Mouse (Mus musculus) induced T-regulatory cell, adult 2 months (primary cell): Measurements from ENCODE around the gene Isg20.

Source experiments
- DNase-seq: peaks from one replicate; pipeline ENCODE4 v3.0.0-alpha.2; 2012; ENCODE audit warnings: low read depth

The Isg20 gene

GRCm38 (mm10) chr7:78903174-78903870 is 9.9 kb upstream of the Isg20 start:
- DNase-seq: no peak

- DNase-seq: no peak
Observed at GRCm38 (mm10) chr7:78904175-78904574, 9.0 kb upstream of the Isg20 start.

GRCm38 (mm10) chr7:78909026-78909425 is 4.2 kb upstream of the Isg20 start:
- peak; percentile 29 for DNase-seq

- peak; percentile 60 for DNase-seq
Observed at GRCm38 (mm10) chr7:78910336-78911098, 2.7 kb upstream of the Isg20 start.

DNA sequence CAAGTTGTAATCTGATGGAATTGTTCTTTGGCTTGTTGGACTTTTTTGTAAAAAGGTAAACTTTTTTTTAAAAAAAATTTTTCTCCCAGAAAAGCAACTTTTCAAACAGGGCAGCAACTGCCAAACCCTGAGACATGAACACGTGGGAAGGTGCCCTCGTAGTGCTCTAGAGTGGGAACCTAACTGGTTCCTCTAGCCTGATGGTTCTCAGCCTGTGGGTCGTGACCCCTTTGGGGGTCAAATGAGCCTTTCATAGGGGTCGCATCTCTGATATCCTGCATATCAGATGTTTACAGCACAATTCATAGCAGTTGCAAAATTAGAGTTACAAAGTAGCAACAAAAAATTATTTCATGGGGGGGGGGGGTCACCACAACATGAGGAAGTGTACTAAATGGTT is 2.0 kb upstream of the Isg20 start:
- DNase-seq: no peak

DNA sequence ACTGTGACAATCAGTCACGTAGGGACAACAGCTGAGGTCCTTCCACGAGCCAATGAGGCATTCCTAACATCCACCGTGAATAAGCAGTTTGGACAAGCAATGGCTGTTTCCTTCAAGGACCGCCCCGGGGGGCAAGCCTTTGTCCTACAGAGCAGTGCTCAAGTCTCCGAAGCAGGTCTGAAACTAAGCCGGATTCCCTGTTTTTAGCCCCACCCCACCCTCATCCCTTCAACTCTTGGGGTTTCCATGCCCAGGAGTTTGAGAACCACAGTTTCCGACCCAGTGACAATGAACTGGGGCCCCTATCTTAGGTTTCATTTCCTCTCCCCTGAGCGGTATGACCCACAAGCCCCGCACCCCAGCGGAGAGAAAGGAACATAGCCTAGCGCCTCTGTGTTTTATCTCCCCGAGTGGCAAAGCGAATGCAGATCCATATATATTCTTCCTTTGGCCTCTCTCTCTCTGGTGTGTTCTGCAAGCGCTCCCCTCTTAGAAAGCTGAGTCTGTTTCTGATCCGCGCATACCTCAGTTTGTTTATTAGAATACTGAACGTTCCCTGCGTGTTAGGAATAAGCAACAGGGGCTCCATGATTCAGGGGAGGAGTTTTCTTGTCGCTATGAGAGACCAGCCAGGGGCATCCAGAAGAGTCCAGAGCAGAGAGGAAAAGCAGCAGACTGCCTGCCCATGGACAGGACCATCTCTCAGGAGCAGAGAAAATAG is 811 bp upstream of the Isg20 start:
- DNase-seq: peak; percentile 88

GRCm38 (mm10) chr7:78913649-78914544 is 673 bp downstream of the Isg20 start:
- peak; percentile 90 for DNase-seq

- no peak for DNase-seq
Observed at GRCm38 (mm10) chr7:78914545-78914845, 1.3 kb downstream of the Isg20 start.

DNA sequence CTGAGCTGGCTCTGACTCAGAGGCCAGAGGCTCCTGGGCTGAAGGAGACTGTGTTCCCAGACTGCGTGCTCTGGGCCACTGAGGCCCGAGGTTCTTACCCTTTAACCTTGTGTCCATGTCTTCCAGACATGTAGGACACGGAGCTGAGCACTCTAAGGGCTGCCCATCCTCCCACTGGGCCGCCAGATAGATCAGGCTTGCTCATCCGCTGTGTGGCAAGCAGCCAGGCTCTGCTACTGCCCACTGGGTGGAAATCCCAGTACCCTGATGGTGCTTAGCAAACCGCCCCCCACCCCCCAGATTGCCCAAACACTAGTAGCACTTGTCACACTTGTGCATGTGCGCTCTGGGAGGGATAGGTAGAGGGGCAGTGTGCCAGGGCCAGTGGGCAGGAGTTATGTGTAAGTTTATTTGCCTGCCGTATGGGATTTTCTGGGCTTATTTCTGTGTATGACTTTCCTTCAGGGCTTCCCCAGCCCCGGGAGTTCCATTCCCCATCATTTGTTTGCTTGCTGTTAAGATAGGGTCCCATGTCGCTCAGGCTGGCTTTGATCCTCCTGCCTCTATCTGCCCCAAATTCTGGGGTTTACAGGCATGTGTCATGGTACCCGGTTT is 1.8 kb downstream of the Isg20 start:
- no peak for DNase-seq

DNA sequence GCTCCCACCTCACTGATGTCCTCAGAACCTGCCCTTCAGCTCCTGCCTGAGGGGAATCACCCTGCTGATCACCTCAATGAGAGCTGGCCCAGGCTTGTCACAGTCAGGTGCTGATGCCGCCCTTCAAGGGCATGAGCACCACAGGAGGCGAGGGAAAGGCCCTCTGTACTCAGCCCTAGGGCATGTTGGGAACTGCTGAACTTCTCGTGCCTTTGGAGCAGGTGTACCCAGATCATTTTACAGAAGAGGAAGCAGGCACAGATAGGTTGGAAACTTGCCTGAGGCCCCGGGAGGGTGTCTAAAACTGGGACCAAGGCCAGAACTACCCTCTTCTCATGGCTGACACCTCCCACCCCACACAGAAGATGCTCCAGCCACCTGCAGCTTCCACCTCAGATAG is 5.5 kb downstream of the Isg20 start:
- no peak for DNase-seq

DNA sequence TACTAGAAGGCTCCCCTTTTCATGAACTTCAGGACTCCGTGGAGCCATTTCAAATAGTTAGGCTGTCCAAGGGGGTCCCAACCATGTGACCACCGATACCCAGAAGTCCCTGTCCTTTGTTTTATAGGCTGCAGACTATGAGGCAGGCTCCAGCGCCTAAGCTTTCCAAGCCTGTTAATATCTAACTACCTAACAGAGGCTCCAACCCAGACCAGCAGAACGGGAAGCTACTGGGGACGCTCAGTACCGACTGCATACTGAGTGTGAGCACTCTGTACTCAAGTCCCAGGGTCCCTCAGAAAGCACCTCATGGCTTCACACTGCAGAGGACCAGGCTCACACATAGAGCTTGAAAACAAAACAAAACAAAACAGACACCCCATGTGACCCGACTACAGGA is 9.3 kb downstream of the Isg20 start:
- no peak for DNase-seq

GRCm38 (mm10) chr7:78924300-78924699 is 11.1 kb downstream of the Isg20 start:
- DNase-seq: peak; percentile 81

GRCm38 (mm10) chr7:78924796-78925195 is 11.6 kb downstream of the Isg20 start:
- no peak for DNase-seq

DNA sequence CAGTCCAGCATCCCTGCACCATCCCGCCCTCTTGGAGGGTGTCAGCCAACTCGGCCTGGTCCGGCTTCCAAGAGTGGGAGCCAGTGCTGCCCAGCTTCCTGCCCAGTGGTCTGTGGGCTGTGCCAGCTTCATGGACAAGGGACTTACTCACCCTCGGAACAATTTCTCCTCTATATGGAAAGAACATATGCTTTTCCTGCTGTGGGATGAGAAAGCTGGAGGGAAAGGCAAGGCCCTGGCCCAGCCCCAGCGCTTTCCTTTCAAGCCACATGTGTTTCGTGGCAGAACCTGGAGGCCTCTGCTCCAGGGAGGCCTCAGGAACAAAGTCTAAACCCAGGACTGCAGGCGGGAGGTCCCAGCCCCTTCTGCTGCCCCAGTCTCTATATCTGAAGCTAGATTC is 12.5 kb downstream of the Isg20 start:
- no peak for DNase-seq

- no peak for DNase-seq
Observed at GRCm38 (mm10) chr7:78926156-78926555, 12.9 kb downstream of the Isg20 start.

DNA sequence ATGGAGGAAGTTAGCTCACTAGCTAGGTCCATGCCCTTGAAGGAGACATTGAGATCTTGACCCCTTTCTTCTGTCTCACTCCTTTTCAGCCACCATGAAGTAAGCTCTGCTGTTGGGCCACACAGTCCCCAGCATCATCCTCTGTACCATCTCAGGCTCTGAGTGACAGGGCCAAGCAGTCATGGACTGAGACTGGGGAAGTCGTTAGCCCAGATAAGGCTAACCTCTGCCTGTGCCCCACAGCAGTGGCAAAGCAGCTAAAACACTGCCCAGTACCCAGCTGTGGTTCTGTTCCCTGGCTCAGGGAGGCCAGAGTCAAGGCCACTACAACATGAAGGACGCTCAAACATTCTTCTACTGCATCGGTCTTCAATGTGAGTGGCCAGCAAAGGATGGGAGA is 14.0 kb downstream of the Isg20 start:
- no peak for DNase-seq

- no peak for DNase-seq
Observed at GRCm38 (mm10) chr7:78938957-78939602, 25.9 kb downstream of the Isg20 start.

- no peak for DNase-seq
Observed at GRCm38 (mm10) chr7:78940971-78941370, 27.7 kb downstream of the Isg20 start.

- no peak for DNase-seq
Observed at GRCm38 (mm10) chr7:78942544-78942943, 29.3 kb downstream of the Isg20 start.

DNA sequence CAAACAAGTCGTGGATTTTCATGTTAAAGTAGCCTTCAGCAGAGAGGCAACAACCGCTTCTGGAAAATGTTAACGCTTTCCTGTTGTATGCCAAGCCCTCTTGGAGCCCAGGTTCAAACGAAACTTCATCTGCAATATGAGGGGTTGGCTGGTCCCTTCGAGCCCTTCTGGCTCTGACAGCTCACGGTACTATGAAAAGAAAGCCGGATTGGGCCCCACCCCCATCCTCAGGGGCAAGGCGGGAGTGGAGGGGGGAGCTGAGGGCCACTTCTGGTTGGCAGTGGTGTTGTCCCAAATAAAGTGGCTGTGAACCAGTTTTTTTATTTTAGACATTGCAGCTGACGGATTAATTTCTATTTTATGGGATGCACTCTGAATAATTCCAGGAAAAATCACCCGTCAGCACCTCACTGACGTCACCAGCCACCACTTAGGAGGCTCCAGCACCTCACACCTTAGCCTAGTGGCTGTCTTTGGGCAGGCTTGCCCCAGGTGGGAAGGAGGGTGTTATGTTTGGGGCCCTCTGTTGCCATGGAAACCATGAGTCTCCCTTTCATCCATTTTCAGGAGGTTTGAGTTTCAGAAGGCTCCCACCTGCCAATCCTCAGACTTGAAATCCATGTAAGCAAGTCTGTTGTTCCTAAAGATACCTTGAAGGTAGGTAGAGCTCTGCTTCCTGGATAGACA is 40.8 kb downstream of the Isg20 start:
- no peak for DNase-seq

DNA sequence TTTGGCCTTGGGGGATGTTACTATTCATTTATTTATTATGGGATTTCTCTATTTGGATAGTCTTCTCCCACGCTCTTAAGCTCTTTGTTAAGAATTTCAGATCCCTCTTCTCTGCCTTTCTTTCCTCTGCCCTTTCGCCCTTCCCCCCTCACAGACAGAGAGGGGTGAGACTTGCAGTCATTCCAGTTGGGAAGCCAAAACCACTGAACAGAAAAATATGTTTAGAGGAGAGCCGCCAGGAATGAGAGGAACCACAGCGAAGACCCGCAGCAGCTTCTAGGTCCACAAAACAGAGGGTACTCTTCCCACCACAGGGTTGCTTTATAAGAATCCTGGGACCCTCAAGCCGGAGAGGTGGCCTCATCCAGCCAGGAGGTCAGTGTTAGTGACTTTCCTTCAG is 41.4 kb downstream of the Isg20 start:
- no peak for DNase-seq
